Mouse (Mus musculus) limb, embryonic 10.5 days (tissue): ENCODE results near the gene Dag1. TPM values are rescaled to one million over a fixed set of nuclear protein-coding genes. Genes with fewer than 3 reads are reported as not detected.
A peak's percentile ranks its signal among the peaks of the same experiment; 100 is the strongest.

ENCODE experiments used
- DNase-seq: peaks from one replicate; pipeline ENCODE4 v3.0.0-alpha.2; 2017; ENCODE audit warnings: low spot score
- H3K27ac ChIP-seq: fragments of 300-500 bp; sonication (generic); 2 replicates; pipeline ENCODE4 v1.5.1; 2016; ENCODE audit warnings: mild to moderate bottlenecking
- H3K27me3 ChIP-seq: fragments of 300-500 bp; sonication (generic); 2 replicates; pipeline ENCODE4 v1.6.1; 2016; ENCODE audit warnings: low read depth, mild to moderate bottlenecking; ENCODE audit not compliant: poor library complexity, severe bottlenecking
- H3K36me3 ChIP-seq: fragments of 300-500 bp; sonication (generic); 2 replicates; pipeline ENCODE4 v1.6.1; 2016; ENCODE audit warnings: mild to moderate bottlenecking, moderate library complexity
- H3K4me1 ChIP-seq: fragments of 300-500 bp; sonication (generic); 2 replicates; pipeline ENCODE4 v1.6.1; 2016
- H3K4me3 ChIP-seq: fragments of 300-500 bp; sonication (generic); 2 replicates; pipeline ENCODE4 v1.5.1; 2016; ENCODE audit warnings: mild to moderate bottlenecking, moderate library complexity
- H3K9me3 ChIP-seq: fragments of 300-500 bp; sonication (generic); replicated peaks from 2 replicates; pipeline ENCODE4 v1.6.1; 2016; ENCODE audit warnings: mild to moderate bottlenecking
- WGBS: fragments of 180-500 bp; shearing (Covaris S2); methylation state at CpG from one replicate; pipeline ENCODE4 v1.1.7; 2016; 5-methylcytosine and 5-hydroxymethylcytosine counted together
- polyA plus RNA-seq: library from polyadenylated mRNA; unstranded; fragments of >200 nt; fragmentation: Nextera tagmentation; extraction: Ambion mirVana; gene quantifications from 2 replicates; pipeline ENCODE4 v1.2.1, GENCODE M21; 2016

The Dag1 gene
- polyA plus RNA-seq, 1 experiment from 2014 or later: 59.6 TPM

DNA sequence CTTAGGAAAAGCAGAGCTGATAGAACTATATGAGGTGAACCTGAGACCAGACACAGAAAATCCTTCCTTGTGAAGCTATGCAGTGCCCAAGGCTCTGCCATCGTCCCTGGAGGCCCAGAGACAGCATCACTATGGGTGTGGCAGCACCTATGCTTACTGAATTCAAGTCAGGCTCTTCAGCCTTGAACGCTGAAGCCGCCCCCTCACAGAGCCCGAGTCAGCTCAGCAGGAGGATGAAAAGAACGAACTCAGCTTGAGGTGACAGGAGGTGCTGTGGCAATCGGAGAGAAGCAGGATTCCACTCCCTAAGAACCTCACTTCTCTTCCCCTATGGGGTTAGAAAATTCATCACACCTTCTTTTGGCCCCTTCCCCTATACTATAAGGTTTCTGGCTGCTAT is 76.1 kb downstream of the Dag1 start:
- Histone ChIP-seq H3K4me1 (peaks cover 12% of the 10 kb centered on the region), H3K27ac (no peak overlapping the region), H3K9me3 (no peaks in the 10 kb centered on the region), H3K36me3 (no peaks in the 10 kb centered on the region), H3K4me3 (no peak overlapping the region), H3K27me3 (peaks cover 42% of the 10 kb centered on the region)
- no peak for DNase-seq
- WGBS: 41% methylated on average over 6 of the region's 6 CpGs

GRCm38 (mm10) chr9:108185786-108186185 is 78.0 kb downstream of the Dag1 start:
- Histone ChIP-seq H3K36me3 (no peaks in the 10 kb centered on the region), H3K4me1 (peaks cover 12% of the 10 kb centered on the region), H3K27me3 (peaks cover 33% of the 10 kb centered on the region), H3K9me3 (no peaks in the 10 kb centered on the region), H3K27ac (no peak overlapping the region), H3K4me3 (no peak overlapping the region)
- 85% methylated on average over 8 of the region's 8 CpGs for WGBS
- DNase-seq: no peak

DNA sequence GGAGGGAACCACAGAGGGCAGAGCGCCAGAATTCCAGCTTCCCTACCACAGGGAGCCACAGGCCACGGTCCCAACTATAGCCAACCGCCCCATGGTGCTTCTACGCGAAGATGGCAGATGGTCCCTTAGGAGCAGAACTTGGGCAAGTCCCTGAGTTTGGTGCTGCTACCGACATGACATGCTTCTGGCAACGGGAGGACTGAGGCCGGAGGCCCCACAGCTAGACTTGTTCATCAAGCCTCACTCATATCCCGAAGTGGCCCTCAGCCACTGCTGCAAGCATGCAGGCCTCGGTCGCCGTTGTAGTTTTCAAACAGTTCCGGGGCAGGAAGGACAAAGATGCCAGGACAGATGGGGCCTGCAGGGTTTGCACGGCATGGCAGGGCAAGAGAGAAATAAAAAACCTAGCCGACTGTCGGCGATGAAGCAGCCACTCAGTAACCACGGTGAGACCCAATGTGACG is 80.2 kb downstream of the Dag1 start:
- no peaks in the 10 kb centered on the region for H3K36me3 ChIP-seq
- WGBS: 91% methylated on average over 19 of the region's 19 CpGs
- H3K4me3 ChIP-seq: no peak overlapping the region
- no peaks in the 10 kb centered on the region for H3K9me3 ChIP-seq
- no peaks in the 10 kb centered on the region; the same call in 1 of the 2 replicates for H3K4me1 ChIP-seq
- peaks cover 13% of the 10 kb centered on the region; the same call in 1 of the 2 replicates for H3K27me3 ChIP-seq
- DNase-seq: no peak
- H3K27ac ChIP-seq: no peak overlapping the region

GRCm38 (mm10) chr9:108182806-108183506 is 80.8 kb downstream of the Dag1 start:
- H3K36me3 ChIP-seq: no peaks in the 10 kb centered on the region
- no peaks in the 10 kb centered on the region; the same call in 1 of the 2 replicates for H3K4me1 ChIP-seq
- H3K27ac ChIP-seq: no peak overlapping the region
- WGBS: 62% methylated on average over 11 of the region's 11 CpGs
- no peaks in the 10 kb centered on the region for H3K9me3 ChIP-seq
- DNase-seq: no peak
- H3K27me3 ChIP-seq: peaks cover 11% of the 10 kb centered on the region; the same call in 1 of the 2 replicates
- H3K4me3 ChIP-seq: no peak overlapping the region

GRCm38 (mm10) chr9:108178391-108178790 is 85.4 kb downstream of the Dag1 start:
- Histone ChIP-seq H3K4me3 (no peak overlapping the region), H3K9me3 (no peaks in the 10 kb centered on the region), H3K36me3 (no peaks in the 10 kb centered on the region), H3K27ac (no peak overlapping the region), H3K27me3 (0 out of 2 replicates have a peak, but pooled peaks cover 5% of the 10 kb centered on the region), H3K4me1 (peaks cover 5% of the 10 kb centered on the region)
- WGBS: 81% methylated on average over 5 of the region's 5 CpGs
- DNase-seq: no peak

GRCm38 (mm10) chr9:108175116-108175838 is 88.5 kb downstream of the Dag1 start:
- Histone ChIP-seq H3K27me3 (0 out of 2 replicates have a peak, but pooled peaks cover 5% of the 10 kb centered on the region), H3K9me3 (no peaks in the 10 kb centered on the region), H3K27ac (no peak overlapping the region), H3K4me3 (no peak overlapping the region), H3K36me3 (no peaks in the 10 kb centered on the region), H3K4me1 (peaks cover 5% of the 10 kb centered on the region; the same call in 1 of the 2 replicates)
- 80% methylated on average over 19 of the region's 19 CpGs for WGBS
- no peak for DNase-seq

GRCm38 (mm10) chr9:108172777-108173350 is 90.9 kb downstream of the Dag1 start:
- WGBS: 83% methylated on average over 5 of the region's 5 CpGs
- Histone ChIP-seq H3K36me3 (no peaks in the 10 kb centered on the region), H3K27ac (no peak overlapping the region), H3K9me3 (no peaks in the 10 kb centered on the region), H3K4me3 (no peak overlapping the region), H3K27me3 (no peaks in the 10 kb centered on the region), H3K4me1 (peaks cover 5% of the 10 kb centered on the region; the same call in 1 of the 2 replicates)
- DNase-seq: no peak

DNA sequence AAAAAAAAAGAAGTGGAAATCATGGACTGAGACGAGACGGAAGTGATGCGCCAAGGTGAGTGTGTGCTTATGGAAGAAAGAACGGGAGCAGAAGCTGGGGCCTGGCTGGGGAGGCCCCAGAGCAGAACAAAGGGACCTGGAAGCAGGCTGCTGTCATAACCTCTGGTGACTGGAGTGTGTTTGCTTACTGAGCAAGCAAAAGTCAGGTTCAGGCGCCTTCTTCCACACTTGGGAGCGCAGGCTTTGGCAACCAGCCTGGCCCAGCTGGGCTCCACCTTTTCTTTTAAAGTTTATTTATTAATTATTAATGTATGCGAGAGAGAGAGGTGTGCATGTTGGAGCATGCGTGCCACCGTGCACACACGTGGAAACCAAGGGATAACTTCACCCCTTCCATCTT is 94.0 kb downstream of the Dag1 start:
- H3K36me3 ChIP-seq: no peaks in the 10 kb centered on the region
- H3K27me3 ChIP-seq: no peaks in the 10 kb centered on the region
- no peak overlapping the region for H3K4me3 ChIP-seq
- 0 out of 2 replicates have a peak overlapping the region, but pooled peaks have one; percentile 9 for H3K27ac ChIP-seq
- WGBS: 90% methylated on average over 10 of the region's 10 CpGs
- no peaks in the 10 kb centered on the region for H3K9me3 ChIP-seq
- DNase-seq: no peak
- no peaks in the 10 kb centered on the region for H3K4me1 ChIP-seq

- no peak for DNase-seq
- H3K4me3 ChIP-seq: no peak overlapping the region
- WGBS: 42% methylated on average over 8 of the region's 8 CpGs
- H3K9me3 ChIP-seq: no peaks in the 10 kb centered on the region
- no peaks in the 10 kb centered on the region for H3K36me3 ChIP-seq
- H3K27ac ChIP-seq: no peak overlapping the region
- H3K27me3 ChIP-seq: peaks cover 4% of the 10 kb centered on the region; the same call in 1 of the 2 replicates
- no peaks in the 10 kb centered on the region for H3K4me1 ChIP-seq
Observed at GRCm38 (mm10) chr9:108165143-108165542, 98.6 kb downstream of the Dag1 start.

GRCm38 (mm10) chr9:108163646-108164284 is 100.0 kb downstream of the Dag1 start:
- H3K27me3 ChIP-seq: peaks cover 13% of the 10 kb centered on the region; the same call in 1 of the 2 replicates
- H3K9me3 ChIP-seq: no peaks in the 10 kb centered on the region
- H3K36me3 ChIP-seq: no peaks in the 10 kb centered on the region
- no peak overlapping the region for H3K4me3 ChIP-seq
- 91% methylated on average over 16 of the region's 16 CpGs for WGBS
- H3K4me1 ChIP-seq: no peaks in the 10 kb centered on the region
- no peak overlapping the region for H3K27ac ChIP-seq
- DNase-seq: no peak

GRCm38 (mm10) chr9:108157891-108158290 is 105.9 kb downstream of the Dag1 start:
- Histone ChIP-seq H3K9me3 (no peaks in the 10 kb centered on the region), H3K4me3 (no peak overlapping the region), H3K27ac (no peak overlapping the region), H3K4me1 (no peaks in the 10 kb centered on the region), H3K27me3 (peaks cover 13% of the 10 kb centered on the region; the same call in 1 of the 2 replicates), H3K36me3 (no peaks in the 10 kb centered on the region)
- 69% methylated on average over 7 of the region's 7 CpGs for WGBS
- DNase-seq: no peak

DNA sequence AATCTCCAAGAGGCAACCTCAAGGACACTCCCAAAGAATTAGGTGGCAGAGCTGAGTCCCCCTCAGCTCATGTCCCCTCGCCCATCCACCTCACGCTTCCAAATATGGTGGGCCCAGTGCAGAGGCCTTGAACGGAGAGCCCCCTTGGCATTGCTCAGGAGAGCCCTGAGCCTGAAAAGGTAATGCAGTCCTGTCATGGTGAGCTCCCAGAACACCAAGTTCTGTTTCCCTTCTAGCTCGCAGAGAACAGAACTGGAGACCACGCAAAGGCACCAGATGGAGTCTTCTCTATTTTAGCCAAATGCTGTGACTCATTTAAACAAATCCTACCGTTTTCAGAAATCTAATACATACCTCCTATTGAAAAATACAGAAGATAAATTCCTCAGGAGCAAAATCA is 106.3 kb downstream of the Dag1 start:
- H3K27ac ChIP-seq: no peak overlapping the region
- H3K36me3 ChIP-seq: no peaks in the 10 kb centered on the region
- peaks cover 13% of the 10 kb centered on the region; the same call in 1 of the 2 replicates for H3K27me3 ChIP-seq
- no peak overlapping the region for H3K4me3 ChIP-seq
- no peak for DNase-seq
- no peaks in the 10 kb centered on the region for H3K4me1 ChIP-seq
- no peaks in the 10 kb centered on the region for H3K9me3 ChIP-seq
- WGBS: 88% methylated on average over 6 of the region's 6 CpGs
